Mouse (Mus musculus) limb, embryonic 14.5 days (tissue): ENCODE results near the gene Shpk. TPM values are rescaled to one million over a fixed set of nuclear protein-coding genes. Genes with fewer than 3 reads are reported as not detected.
A peak's percentile ranks its signal among the peaks of the same experiment; 100 is the strongest.

ENCODE experiments used
- ATAC-seq: fragments of 200-750 bp; cut with Nextera tagmentation; 2 replicates; pipeline ENCODE4 v1.8.0; 2017; ENCODE audit warnings: low read depth, moderate number of reproducible peaks, moderate TSS enrichment; ENCODE audit not compliant: low FRiP score
- DNase-seq: peaks from one replicate; pipeline ENCODE4 v3.0.0-alpha.2; 2015; ENCODE audit warnings: low spot score
- H3K27ac ChIP-seq: fragments of 300-500 bp; sonication (generic); replicated peaks from 2 replicates; pipeline ENCODE4 v1.5.1; 2014; ENCODE audit warnings: low read depth, mild to moderate bottlenecking, low read length, moderate library complexity, mixed read lengths
- H3K27me3 ChIP-seq: fragments of 300-500 bp; sonication (generic); 2 replicates; pipeline ENCODE4 v1.6.1; 2014; ENCODE audit warnings: low read length, mixed read lengths; ENCODE audit not compliant: control insufficient read depth, insufficient read depth
- H3K36me3 ChIP-seq: fragments of 300-500 bp; sonication (generic); 2 replicates; pipeline ENCODE4 v1.6.1; 2014; ENCODE audit warnings: mild to moderate bottlenecking, low read length, moderate library complexity, mixed read lengths; ENCODE audit not compliant: control insufficient read depth, insufficient read depth
- H3K4me1 ChIP-seq: fragments of 300-500 bp; sonication (generic); 2 replicates; pipeline ENCODE4 v1.6.1; 2014; ENCODE audit warnings: antibody characterized with exemption, low read length, mixed read lengths; ENCODE audit not compliant: control insufficient read depth, insufficient read depth
- H3K4me2 ChIP-seq: fragments of 300-500 bp; sonication (generic); replicated peaks from 2 replicates; pipeline ENCODE4 v1.6.1; 2014; ENCODE audit warnings: low read depth, mild to moderate bottlenecking, low read length, moderate library complexity; ENCODE audit not compliant: severe bottlenecking
- H3K4me3 ChIP-seq: fragments of 300-500 bp; sonication (generic); replicated peaks from 2 replicates; pipeline ENCODE4 v1.5.1; 2014; ENCODE audit warnings: low read length
- H3K9ac ChIP-seq: fragments of 300-500 bp; sonication (generic); 2 replicates; pipeline ENCODE4 v1.6.1; 2014; ENCODE audit warnings: mild to moderate bottlenecking, low read depth, low read length, moderate library complexity; ENCODE audit not compliant: severe bottlenecking
- H3K9me3 ChIP-seq: fragments of 300-500 bp; sonication (generic); 2 replicates; pipeline ENCODE4 v1.6.1; 2016; ENCODE audit warnings: low read length; ENCODE audit not compliant: control insufficient read depth
- POLR2A ChIP-seq: fragments of 200-500 bp; IDR thresholded peaks from 2 replicates; pipeline ENCODE4 v1.8.0; 2012; ENCODE audit warnings: inconsistent platforms, mild to moderate bottlenecking, moderate library complexity, borderline replicate concordance; ENCODE audit not compliant: insufficient read depth, insufficient read length; ENCODE audit errors: extremely low read depth
- WGBS: fragments of 180-500 bp; shearing (Covaris S2); extraction: QIAGEN DNeasy Blood & Tissue Kit; methylation state at CpG from one replicate; pipeline ENCODE4 v1.1.7; 2014; 5-methylcytosine and 5-hydroxymethylcytosine counted together
- polyA plus RNA-seq, 2 experiments: library from polyadenylated mRNA; depleted of rRNA in 1 of 2; stranded (reverse) in 1 of 2; unstranded in 1 of 2; fragments of >200 nt; fragmentation: Nextera tagmentation in 1 of 2; extraction: Ambion mirVana in 1 of 2; gene quantifications; 2 replicates each; pipeline versions ENCODE4 v1.2.1 to v1.2.3; 2012 to 2014

Gene Shpk
- polyA plus RNA-seq, 2 experiments = 1.8 to 3.0 TPM

GRCm38 (mm10) chr11:73187231-73187630, 12.0 kb upstream of the Shpk start:
- Histone ChIP-seq H3K4me3 (no peak overlapping the region), H3K36me3 (peaks cover 57% of the 10 kb centered on the region)

GRCm38 (mm10) chr11:73193047-73193446, 6.2 kb upstream of the Shpk start:
- WGBS = 79% methylated on average over 6 of the region's 6 CpGs
- TF ChIP-seq POLR2A = no peak
- Histone ChIP-seq H3K9me3 (no peaks in the 10 kb centered on the region), H3K4me3 (no peak overlapping the region), H3K27ac (no peak overlapping the region), H3K27me3 (no peaks in the 10 kb centered on the region), H3K36me3 (peaks cover 15% of the 10 kb centered on the region), H3K4me2 (no peak overlapping the region), H3K9ac (no peak overlapping the region), H3K4me1 (peaks cover 3% of the 10 kb centered on the region; the same call in 1 of the 2 replicates)
- DNase-seq (no peak), ATAC-seq (no peak)

More at GRCm38 (mm10) chr11:73187231-73187630, 12.0 kb upstream of the Shpk start:
- DNase-seq = no peak
- Histone ChIP-seq H3K9ac (no peak overlapping the region), H3K27me3 (no peaks in the 10 kb centered on the region), H3K9me3 (no peaks in the 10 kb centered on the region), H3K4me2 (no peak overlapping the region), H3K27ac (no peak overlapping the region), H3K4me1 (no peaks in the 10 kb centered on the region)
- 86% methylated on average over 6 of the region's 6 CpGs for WGBS
- no peak for TF ChIP-seq POLR2A
- no peak for ATAC-seq

GRCm38 (mm10) chr11:73194444-73194843, 4.8 kb upstream of the Shpk start:
- ATAC-seq (no peak), DNase-seq (no peak)
- TF ChIP-seq POLR2A = no peak
- no peak overlapping the region for H3K27ac ChIP-seq
- H3K36me3 ChIP-seq = peaks cover 9% of the 10 kb centered on the region
- WGBS = 71% methylated on average over 2 of the region's 2 CpGs
- H3K9me3 ChIP-seq = no peaks in the 10 kb centered on the region
- no peak overlapping the region for H3K9ac ChIP-seq
- no peaks in the 10 kb centered on the region for H3K27me3 ChIP-seq
- peaks cover 3% of the 10 kb centered on the region; the same call in 1 of the 2 replicates for H3K4me1 ChIP-seq
- H3K4me3 ChIP-seq = no peak overlapping the region
- H3K4me2 ChIP-seq = no peak overlapping the region

- 0 out of 2 replicates have a peak, but pooled peaks cover 3% of the 10 kb centered on the region for H3K36me3 ChIP-seq
- ATAC-seq (no peak), DNase-seq (no peak)
- no peaks in the 10 kb centered on the region for H3K9me3 ChIP-seq
- 9% methylated on average over 1 of the region's 1 CpGs for WGBS
- H3K4me1 ChIP-seq = peaks cover 3% of the 10 kb centered on the region; the same call in 1 of the 2 replicates
- peak overlapping the region; percentile 66 for H3K4me3 ChIP-seq
- no peaks in the 10 kb centered on the region for H3K27me3 ChIP-seq
- peak overlapping the region; percentile 53 for H3K9ac ChIP-seq
- peak overlapping the region; percentile 93 for H3K4me2 ChIP-seq
- no peak overlapping the region for H3K27ac ChIP-seq
- no peak for TF ChIP-seq POLR2A
Observed at GRCm38 (mm10) chr11:73198190-73198589, 1.1 kb upstream of the Shpk start.

- WGBS = 1% methylated on average over 22 of the region's 22 CpGs
- ATAC-seq (peak; percentile 97), DNase-seq (peak; percentile 80)
- H3K9ac ChIP-seq = peak within 1 kb of the TSS; percentile 68
- H3K4me2 ChIP-seq = peak within 1 kb of the TSS; percentile 93
- H3K9me3 ChIP-seq = no peaks in the 10 kb centered on the region
- H3K27me3 ChIP-seq = no peaks in the 10 kb centered on the region
- H3K36me3 ChIP-seq = 0 out of 2 replicates have a peak, but pooled peaks cover 3% of the 10 kb centered on the region
- TF ChIP-seq POLR2A = peak; percentile 44; the same call in 1 of the 2 replicates
- peaks cover 3% of the 10 kb centered on the region; the same call in 1 of the 2 replicates for H3K4me1 ChIP-seq
- no peak within 1 kb of the TSS for H3K27ac ChIP-seq
- H3K4me3 ChIP-seq = peak within 1 kb of the TSS; percentile 66
Observed at GRCm38 (mm10) chr11:73198603-73199229, 544 bp upstream of the Shpk start, which contains the start of gene Ctns. TSS of gene Ctns (minus strand) at chr11:73199042.
